Mouse (Mus musculus) kidney, embryonic 14.5 days (tissue): Measurements from ENCODE around the gene Cacna1i. TPM values are rescaled to one million over a fixed set of nuclear protein-coding genes. Genes with fewer than 3 reads are reported as not detected.

Source experiments
- ATAC-seq: fragments of 200-750 bp; cut with Nextera tagmentation; 2 replicates; pipeline ENCODE4 v1.8.0; 2017; ENCODE audit warnings: moderate number of reproducible peaks, mild to moderate bottlenecking, moderate TSS enrichment, moderate library complexity; ENCODE audit not compliant: low FRiP score, low TSS enrichment
- H3K27ac ChIP-seq: fragments of 300-500 bp; sonication (generic); 2 replicates; pipeline ENCODE4 v1.5.1; 2014; ENCODE audit warnings: low read depth, mild to moderate bottlenecking, low read length, moderate library complexity, mixed read lengths
- H3K27me3 ChIP-seq: fragments of 300-500 bp; sonication (generic); 2 replicates; pipeline ENCODE4 v1.6.1; 2014; ENCODE audit warnings: mild to moderate bottlenecking, low read length; ENCODE audit not compliant: control insufficient read depth, insufficient read depth
- H3K36me3 ChIP-seq: fragments of 300-500 bp; sonication (generic); 2 replicates; pipeline ENCODE4 v1.6.1; 2014; ENCODE audit warnings: low read length, mixed read lengths; ENCODE audit not compliant: control insufficient read depth, insufficient read depth
- H3K4me1 ChIP-seq: fragments of 300-500 bp; sonication (generic); 2 replicates; pipeline ENCODE4 v1.6.1; 2014; ENCODE audit warnings: low read length, mixed read lengths; ENCODE audit not compliant: control insufficient read depth, insufficient read depth
- H3K4me2 ChIP-seq: fragments of 300-500 bp; sonication (generic); replicated peaks from 2 replicates; pipeline ENCODE4 v1.6.1; 2014; ENCODE audit warnings: low read depth, mild to moderate bottlenecking, low read length
- H3K4me3 ChIP-seq: fragments of 300-500 bp; sonication (generic); 2 replicates; pipeline ENCODE4 v1.5.1; 2014; ENCODE audit warnings: mild to moderate bottlenecking, low read length
- H3K9ac ChIP-seq: fragments of 300-500 bp; sonication (generic); 2 replicates; pipeline ENCODE4 v1.6.1; 2014; ENCODE audit warnings: low read depth, mild to moderate bottlenecking, low read length, moderate library complexity
- H3K9me3 ChIP-seq: fragments of 300-500 bp; sonication (generic); 2 replicates; pipeline ENCODE4 v1.6.1; 2016; ENCODE audit warnings: low read length; ENCODE audit not compliant: control insufficient read depth
- WGBS: fragments of 180-500 bp; shearing (Covaris S2); extraction: QIAGEN DNeasy Blood & Tissue Kit; methylation state at CpG from one replicate; pipeline ENCODE4 v1.1.7; 2014; 5-methylcytosine and 5-hydroxymethylcytosine counted together
- polyA plus RNA-seq: library from polyadenylated mRNA; unstranded; fragments of >200 nt; fragmentation: Nextera tagmentation; extraction: Ambion mirVana; gene quantifications from 2 replicates; pipeline ENCODE4 v1.2.1, GENCODE M21; 2014

The Cacna1i gene
- polyA plus RNA-seq, 1 experiment from 2014 or later = not detected

DNA sequence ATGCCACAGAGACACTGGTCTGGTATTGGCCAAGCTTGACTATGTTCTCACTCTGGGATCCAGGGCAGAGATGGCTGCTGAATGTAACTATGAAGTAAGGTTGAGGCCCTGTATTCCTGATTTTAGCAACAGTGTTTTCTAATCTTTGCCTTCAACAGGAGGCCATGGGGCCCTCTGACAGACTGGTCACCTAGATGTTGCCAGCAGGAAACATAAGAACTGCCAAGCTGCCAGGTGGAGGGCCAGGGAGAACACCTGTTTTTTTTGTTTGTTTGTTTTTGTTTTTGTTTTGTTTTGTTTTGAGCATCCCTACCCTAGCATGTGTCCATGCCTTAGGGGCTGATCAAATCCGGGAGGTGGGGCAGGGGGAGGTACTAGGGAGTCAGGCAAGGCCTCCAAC lies 112.4 kb downstream of the Cacna1i start:
- Histone ChIP-seq H3K36me3 (no peaks in the 10 kb centered on the region), H3K27me3 (no peaks in the 10 kb centered on the region), H3K9ac (no peak overlapping the region), H3K4me1 (no peaks in the 10 kb centered on the region), H3K4me2 (no peak overlapping the region), H3K9me3 (peaks cover 2% of the 10 kb centered on the region; the same call in 1 of the 2 replicates), H3K4me3 (no peak overlapping the region), H3K27ac (no peak overlapping the region)
- 79% methylated on average over 1 of the region's 1 CpGs for WGBS
- no peak for ATAC-seq

DNA sequence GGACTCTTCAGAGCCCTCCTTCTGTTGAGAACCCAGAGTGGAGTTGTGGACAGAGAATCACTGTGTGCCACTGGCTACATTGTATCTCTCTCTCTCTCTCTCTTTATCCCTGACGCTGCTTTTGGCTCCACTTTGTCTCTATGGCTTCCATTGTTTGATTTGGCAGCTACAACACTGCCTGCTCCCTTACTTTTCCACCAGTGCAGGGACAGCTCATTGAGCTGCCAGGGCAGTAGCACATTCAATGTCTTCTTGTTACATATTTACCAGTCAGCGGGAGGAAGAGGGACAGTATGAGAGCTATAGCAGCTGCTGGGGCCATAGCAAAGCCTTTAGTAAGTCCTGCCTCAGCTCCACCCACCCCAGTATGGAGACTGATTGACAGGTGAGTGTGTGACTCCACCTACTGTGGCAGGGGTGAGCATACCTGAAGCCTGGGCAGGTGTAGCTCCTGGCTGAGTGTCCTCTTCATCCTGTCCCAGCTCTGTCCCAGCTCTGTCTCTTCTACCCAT lies 114.4 kb downstream of the Cacna1i start:
- 45% methylated on average over 2 of the region's 2 CpGs for WGBS
- no peaks in the 10 kb centered on the region for H3K4me1 ChIP-seq

DNA sequence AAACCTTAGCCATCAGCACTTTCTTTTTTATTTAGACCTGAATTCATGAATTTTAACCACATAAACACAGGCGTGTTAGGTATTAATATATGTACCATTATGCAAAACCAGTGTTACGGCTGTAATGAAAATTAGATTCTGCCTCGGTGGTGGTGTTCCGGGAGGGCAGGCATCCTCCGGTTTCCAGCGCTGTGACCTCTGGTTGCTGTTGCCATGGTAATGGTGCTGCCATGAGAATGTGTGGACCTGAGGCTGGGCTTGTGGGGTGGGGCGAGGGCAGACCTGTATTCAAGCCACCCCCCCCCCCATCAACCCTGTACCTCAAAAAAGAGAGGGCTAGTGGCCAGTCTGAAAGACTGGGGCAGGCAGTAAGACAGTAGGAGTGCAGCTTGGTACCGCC lies 114.9 kb downstream of the Cacna1i start:
- H3K9ac ChIP-seq = no peak overlapping the region

More for the DNA sequence above, 114.4 kb downstream of the Cacna1i start:
- 0 out of 2 replicates have a peak, but pooled peaks have one; percentile 49 for ATAC-seq
- H3K27me3 ChIP-seq = no peaks in the 10 kb centered on the region
- H3K9ac ChIP-seq = no peak overlapping the region
- H3K4me2 ChIP-seq = no peak overlapping the region
- no peak overlapping the region for H3K27ac ChIP-seq
- no peak overlapping the region for H3K4me3 ChIP-seq
- no peaks in the 10 kb centered on the region for H3K36me3 ChIP-seq
- peaks cover 3% of the 10 kb centered on the region; the same call in 1 of the 2 replicates for H3K9me3 ChIP-seq

DNA sequence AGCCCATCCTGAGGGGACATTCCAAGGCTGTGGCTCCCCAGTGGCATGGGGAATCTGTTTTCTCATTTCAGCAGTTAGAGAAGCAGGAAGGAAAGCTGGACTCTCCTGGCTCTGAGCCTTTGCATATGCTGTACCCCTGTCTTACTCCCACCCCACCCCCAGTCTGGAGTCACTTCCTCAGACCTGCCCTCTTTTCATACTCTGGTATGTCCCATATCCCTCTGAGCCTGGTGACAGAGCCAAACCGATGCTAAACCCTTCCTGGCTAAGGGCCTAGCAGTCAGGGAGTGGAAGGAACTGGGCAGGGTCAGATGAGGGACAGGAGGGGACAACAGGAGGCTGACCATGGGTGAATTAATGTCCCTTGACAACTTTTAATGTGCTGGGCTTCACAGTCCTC lies 120.8 kb downstream of the Cacna1i start:
- H3K36me3 ChIP-seq = no peaks in the 10 kb centered on the region
- H3K4me1 ChIP-seq = peaks cover 19% of the 10 kb centered on the region
- no peak overlapping the region for H3K4me3 ChIP-seq
- peak; percentile 67 for ATAC-seq
- no peak overlapping the region for H3K9ac ChIP-seq
- H3K9me3 ChIP-seq = peaks cover 7% of the 10 kb centered on the region; the same call in 1 of the 2 replicates
- H3K4me2 ChIP-seq = no peak overlapping the region
- no peaks in the 10 kb centered on the region for H3K27me3 ChIP-seq
- 16% methylated on average over 1 of the region's 1 CpGs for whole genome bisulfite sequencing
- H3K27ac ChIP-seq = no peak overlapping the region; the same call in 1 of the 2 replicates

More for the DNA sequence above, 114.9 kb downstream of the Cacna1i start:
- no peaks in the 10 kb centered on the region for H3K27me3 ChIP-seq
- no peak overlapping the region for H3K4me2 ChIP-seq
- H3K9me3 ChIP-seq = peaks cover 3% of the 10 kb centered on the region; the same call in 1 of the 2 replicates
- no peak for ATAC-seq
- no peak overlapping the region for H3K27ac ChIP-seq
- no peak overlapping the region for H3K4me3 ChIP-seq
- WGBS = 67% methylated on average over 8 of the region's 8 CpGs
- H3K4me1 ChIP-seq = no peaks in the 10 kb centered on the region
- H3K36me3 ChIP-seq = no peaks in the 10 kb centered on the region

DNA sequence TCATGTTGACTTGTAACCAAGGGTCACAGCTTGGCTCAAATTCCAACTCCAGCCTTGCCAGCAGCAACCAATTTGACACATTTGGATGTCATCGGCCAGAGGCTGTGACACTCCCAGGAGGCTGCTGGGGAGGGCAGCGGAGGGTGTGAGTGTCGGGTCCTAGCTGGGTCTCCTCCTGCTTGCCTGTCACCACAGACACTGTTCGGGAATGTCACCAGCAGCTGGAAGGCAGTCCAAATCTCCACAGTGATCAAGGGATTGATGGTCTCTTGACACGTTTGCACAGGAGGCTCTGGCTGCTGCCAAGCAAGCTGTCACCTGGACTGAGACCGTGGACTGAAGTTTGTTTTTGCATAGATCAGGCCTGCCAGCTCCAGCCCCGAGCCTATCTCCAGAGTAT lies 123.6 kb downstream of the Cacna1i start:
- H3K27ac ChIP-seq = no peak overlapping the region
- peaks cover 27% of the 10 kb centered on the region for H3K4me1 ChIP-seq
- H3K27me3 ChIP-seq = no peaks in the 10 kb centered on the region
- no peak overlapping the region for H3K4me3 ChIP-seq
- H3K4me2 ChIP-seq = no peak overlapping the region
- H3K9ac ChIP-seq = no peak overlapping the region
- H3K9me3 ChIP-seq = peaks cover 4% of the 10 kb centered on the region; the same call in 1 of the 2 replicates
- ATAC-seq = no peak
- H3K36me3 ChIP-seq = no peaks in the 10 kb centered on the region
- WGBS = 29% methylated on average over 7 of the region's 7 CpGs

DNA sequence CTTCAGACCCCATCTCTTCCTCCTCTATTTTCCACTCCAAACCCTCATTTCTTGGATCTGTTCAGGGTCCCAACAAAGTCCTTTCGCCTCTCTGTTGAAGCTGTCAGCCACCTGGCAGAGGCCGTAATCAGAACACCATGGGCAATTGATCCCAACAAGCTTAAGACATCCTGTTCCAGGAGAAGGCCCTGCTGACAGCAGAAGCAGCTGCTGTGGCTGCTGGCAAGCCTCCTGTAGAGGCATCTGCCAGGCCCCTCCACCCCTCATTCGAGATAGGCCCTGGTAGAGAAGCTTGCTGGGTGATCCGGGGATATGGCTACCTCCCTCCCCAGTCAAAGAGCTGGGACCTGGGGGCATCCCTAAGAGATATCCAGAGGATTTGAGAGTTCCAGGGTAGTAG lies 126.0 kb downstream of the Cacna1i start:
- Histone ChIP-seq H3K36me3 (no peaks in the 10 kb centered on the region), H3K4me1 (peaks cover 18% of the 10 kb centered on the region; the same call in 1 of the 2 replicates), H3K9ac (no peak overlapping the region), H3K4me3 (no peak overlapping the region), H3K4me2 (no peak overlapping the region), H3K9me3 (peaks cover 4% of the 10 kb centered on the region; the same call in 1 of the 2 replicates), H3K27ac (no peak overlapping the region), H3K27me3 (no peaks in the 10 kb centered on the region)
- 51% methylated on average over 4 of the region's 4 CpGs for WGBS
- no peak for ATAC-seq

DNA sequence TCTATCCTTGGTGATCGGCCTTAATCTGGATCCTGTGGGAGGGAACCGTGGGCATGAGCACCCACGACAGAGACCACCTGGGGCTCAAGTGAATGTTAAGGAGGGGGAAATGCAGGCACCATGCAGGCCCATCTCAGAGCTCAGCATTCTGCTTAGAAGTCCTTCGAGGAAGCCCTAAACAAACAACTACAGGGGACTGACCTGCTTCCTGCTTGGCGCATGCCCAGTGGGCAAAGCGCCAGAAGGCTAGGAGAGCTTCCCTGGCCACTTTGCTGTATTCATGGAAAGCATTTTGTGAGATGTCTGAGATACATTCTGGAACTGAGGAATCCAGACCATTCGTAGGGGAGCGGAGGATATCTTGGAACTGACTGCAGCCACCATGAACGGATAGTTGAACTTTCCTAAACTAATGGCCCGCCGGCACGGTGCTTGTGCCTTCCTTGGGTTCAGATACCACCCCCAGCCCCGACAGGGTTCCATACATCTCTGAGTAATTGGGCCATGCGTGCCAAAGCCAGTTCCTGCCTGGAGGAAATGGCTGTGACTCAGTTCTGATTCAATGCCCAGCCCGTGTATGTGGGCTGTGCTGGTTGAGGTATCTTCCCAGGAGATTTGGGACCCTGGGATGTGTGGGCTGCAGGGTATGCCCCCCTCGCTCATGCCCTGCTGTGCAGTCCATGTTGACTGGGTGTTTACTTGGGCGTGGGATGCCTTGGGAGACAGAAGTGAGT lies 127.1 kb downstream of the Cacna1i start:
- Histone ChIP-seq H3K4me1 (0 out of 2 replicates have a peak, but pooled peaks cover 9% of the 10 kb centered on the region), H3K27me3 (no peaks in the 10 kb centered on the region), H3K4me3 (no peak overlapping the region), H3K27ac (no peak overlapping the region), H3K9ac (no peak overlapping the region), H3K36me3 (no peaks in the 10 kb centered on the region), H3K9me3 (peaks cover 4% of the 10 kb centered on the region; the same call in 1 of the 2 replicates), H3K4me2 (no peak overlapping the region)
- no peak for ATAC-seq
- 73% methylated on average over 17 of the region's 17 CpGs for WGBS

DNA sequence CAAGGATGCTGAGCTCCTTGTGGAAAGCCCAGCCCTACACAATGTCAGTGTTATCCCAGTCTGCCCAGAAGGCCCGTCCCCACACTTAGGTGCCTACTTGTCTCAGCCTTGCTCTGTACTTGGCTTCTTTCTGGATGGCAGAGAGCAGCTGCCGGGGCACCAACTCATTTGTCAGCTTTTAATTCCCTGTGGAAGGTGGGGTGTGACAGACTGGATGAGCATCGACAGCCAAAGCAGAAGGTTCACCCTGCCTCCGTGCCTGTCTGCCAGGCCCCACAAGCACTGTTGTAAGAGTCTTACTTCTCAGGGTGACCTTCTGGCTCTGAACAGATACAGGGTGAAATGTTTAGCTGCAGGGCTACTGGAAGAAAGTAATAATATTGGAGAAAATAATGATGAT lies 128.1 kb downstream of the Cacna1i start:
- Histone ChIP-seq H3K27ac (no peak overlapping the region), H3K9me3 (peaks cover 4% of the 10 kb centered on the region; the same call in 1 of the 2 replicates), H3K36me3 (no peaks in the 10 kb centered on the region), H3K27me3 (no peaks in the 10 kb centered on the region), H3K9ac (no peak overlapping the region), H3K4me1 (0 out of 2 replicates have a peak, but pooled peaks cover 7% of the 10 kb centered on the region), H3K4me3 (no peak overlapping the region), H3K4me2 (no peak overlapping the region)
- ATAC-seq = no peak
- 71% methylated on average over 4 of the region's 4 CpGs for WGBS

DNA sequence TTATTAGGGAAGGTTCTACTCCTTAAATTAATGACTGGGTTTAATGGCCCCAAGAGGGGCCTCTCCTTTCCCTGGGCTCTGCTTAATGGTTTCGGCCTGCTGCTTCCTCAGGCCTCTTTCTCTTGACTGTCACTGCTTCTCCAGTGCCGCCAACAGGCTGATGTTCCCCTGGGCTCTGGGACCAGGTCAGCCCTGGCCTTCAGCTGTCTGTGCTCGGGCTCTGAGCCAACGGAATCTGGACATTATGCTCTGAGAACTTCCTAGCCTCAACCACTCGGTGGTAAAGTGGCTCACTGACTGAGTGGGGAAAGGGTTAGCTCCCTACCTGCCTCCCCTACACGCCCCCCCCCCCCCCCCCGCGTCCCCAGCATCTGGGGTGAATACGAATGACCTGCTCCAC lies 130.0 kb downstream of the Cacna1i start:
- Histone ChIP-seq H3K27ac (no peak overlapping the region), H3K4me3 (no peak overlapping the region), H3K9me3 (no peaks in the 10 kb centered on the region), H3K4me1 (0 out of 2 replicates have a peak, but pooled peaks cover 7% of the 10 kb centered on the region), H3K36me3 (no peaks in the 10 kb centered on the region), H3K4me2 (no peak overlapping the region), H3K9ac (no peak overlapping the region), H3K27me3 (no peaks in the 10 kb centered on the region)
- 41% methylated on average over 7 of the region's 9 CpGs for WGBS
- ATAC-seq = no peak
